Mouse (Mus musculus) ovary, postnatal 14 days (tissue): ENCODE results near the gene Mapk13.
"Not testable (repeated sequence)": the region's sequence is repeated elsewhere in the genome, so short reads cannot be mapped to it uniquely, and the experiment has no call there.

Source experiments
- DNase-seq: peaks from one replicate; pipeline ENCODE4 v3.0.0; 2022; ENCODE audit warnings: low spot score

Gene Mapk13

GRCm38 (mm10) chr17:28769121-28769874 is at the start of gene Mapk13:
Gene Mapk13 (plus strand): TSS chr17:28769297.
- no peak for DNase-seq

DNA sequence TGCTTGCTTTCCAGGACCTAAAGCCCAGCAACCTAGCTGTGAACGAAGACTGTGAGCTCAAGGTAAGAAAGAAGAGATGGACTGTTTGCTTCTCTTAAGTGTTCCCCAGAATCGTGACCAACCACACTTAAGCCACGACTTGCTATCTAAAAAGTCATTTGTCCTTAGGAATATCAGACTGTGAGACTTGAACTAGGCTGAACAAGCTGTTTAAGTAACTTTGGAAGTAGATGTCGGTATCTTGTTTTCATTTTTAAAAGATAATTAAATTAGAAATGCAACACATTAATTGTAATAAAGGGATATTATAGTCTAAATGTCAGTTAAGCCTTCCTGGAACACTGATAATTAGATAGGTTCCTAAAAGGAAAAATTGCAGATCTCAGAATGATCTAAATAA is 43.3 kb upstream of the Mapk13 start, which contains the start of gene AC170998.1:
Gene AC170998.1 (plus strand): TSS at position 301 of the 400 bp plus-strand sequence.
- DNase-seq: no peak

DNA sequence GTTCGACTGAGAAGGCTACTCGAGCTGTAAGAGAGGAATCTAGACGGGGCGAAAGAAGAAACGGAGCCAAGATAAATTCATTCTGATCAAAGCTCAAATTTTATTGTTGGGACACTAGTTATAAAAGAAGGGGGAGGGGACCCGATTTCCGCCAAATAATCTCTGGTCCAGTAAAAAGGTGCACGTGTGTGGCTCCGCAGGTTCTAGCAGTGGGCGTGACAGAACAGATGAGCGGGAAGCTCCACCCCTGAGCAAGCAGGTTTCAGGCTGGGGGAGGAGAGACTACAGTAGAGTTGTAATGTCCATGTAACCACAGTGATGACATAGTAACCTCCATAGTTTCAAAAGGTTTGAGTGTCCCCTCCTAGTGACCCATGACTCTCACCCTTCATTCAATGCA is 41.6 kb upstream of the Mapk13 start:
- DNase-seq: not testable (repeated sequence)

DNA sequence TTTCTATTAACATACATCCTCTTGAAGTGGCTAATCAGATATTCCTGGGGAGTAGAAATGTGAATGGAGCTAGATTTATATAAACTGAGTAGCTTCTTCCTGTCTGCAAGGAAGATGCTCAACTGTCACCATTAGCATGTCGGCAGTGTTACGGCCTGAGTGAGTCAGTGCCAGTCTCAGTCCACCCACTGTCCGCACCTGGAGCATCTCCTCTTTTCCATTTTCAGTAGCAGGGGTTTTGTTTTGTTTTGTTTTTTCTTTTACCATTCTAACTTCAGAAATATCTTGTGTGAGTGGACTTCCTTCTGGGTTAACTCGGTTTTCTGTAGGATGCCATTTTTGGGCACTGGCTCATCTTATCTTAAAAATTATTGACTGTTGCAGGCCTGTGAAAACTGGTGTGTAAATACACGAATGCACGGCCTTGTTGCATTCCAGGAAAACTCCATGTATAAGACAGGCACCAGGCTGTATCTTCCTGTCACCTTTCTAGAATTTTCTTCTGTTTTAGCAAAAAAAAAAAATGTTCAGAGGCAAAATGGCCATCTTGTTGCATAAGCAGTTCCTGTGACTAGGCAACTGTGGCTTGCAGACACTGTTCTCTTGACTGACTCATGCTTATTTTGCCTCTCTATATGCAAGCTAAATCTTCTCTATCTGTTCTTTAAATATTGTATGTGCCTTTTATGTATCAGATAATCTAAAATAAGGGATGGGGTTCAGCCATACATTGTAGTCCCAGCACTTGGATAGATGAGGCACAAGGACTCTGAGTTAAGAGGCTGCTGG is 33.6 kb upstream of the Mapk13 start:
- no peak for DNase-seq

DNA sequence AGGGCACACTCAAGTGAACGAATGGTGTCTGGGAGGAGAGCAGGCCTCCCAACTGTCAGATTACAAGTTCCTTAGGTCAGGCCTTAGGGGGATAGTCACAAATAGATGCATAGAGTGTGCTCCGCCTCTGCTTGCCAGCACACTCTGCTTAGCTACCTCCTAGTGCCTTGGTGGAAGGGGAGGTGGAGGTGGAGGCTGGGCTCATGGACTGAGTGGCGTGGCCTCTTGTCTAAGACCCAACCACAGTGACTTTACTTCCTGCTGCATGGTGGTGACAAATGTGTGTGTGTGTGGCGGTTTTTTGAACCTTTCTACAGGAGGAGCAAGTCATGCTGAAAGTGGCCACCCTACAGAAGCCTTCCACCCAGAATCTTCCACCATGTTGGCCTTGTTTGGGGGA is 32.6 kb upstream of the Mapk13 start:
- DNase-seq: no peak

DNA sequence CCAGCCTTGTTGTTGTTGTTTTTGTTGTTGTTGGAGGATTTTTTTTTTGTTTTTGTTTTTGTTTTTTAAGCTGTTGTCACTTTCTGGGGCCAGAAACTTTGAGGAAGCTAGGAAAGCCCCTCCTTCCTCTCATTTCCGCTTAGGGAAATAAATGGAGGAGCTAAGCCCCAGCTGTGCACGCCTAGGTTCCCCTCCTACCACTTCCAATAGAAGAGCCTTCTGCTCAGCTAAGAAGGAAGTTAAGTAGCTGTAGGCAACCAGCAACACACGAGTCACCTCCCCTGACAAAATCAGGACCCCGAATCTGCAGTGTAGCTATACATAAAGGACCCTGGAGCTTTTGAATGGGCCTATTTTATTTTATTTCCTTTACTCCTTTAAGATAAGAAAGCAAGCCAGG is 31.1 kb upstream of the Mapk13 start:
- DNase-seq: no peak

DNA sequence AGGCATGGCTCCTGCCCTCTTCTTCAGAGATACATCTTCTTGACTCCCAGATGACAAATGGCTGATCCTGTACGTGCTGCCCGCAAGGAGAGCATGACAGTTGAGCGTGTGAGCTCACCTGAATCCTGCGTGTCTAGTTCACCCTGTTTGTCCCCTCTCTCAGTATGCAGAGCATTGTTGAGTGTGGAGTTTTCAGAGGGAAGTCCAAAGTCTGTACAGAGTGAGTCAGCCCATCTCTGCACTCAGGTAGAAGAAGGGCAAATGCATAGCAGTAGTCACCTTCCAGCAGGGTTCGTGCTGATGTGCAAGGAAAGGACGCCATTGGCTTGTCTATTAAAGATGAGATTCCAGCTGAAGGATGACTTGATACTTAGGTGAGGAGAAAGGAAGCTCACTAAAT is 29.9 kb upstream of the Mapk13 start:
- DNase-seq: no peak

DNA sequence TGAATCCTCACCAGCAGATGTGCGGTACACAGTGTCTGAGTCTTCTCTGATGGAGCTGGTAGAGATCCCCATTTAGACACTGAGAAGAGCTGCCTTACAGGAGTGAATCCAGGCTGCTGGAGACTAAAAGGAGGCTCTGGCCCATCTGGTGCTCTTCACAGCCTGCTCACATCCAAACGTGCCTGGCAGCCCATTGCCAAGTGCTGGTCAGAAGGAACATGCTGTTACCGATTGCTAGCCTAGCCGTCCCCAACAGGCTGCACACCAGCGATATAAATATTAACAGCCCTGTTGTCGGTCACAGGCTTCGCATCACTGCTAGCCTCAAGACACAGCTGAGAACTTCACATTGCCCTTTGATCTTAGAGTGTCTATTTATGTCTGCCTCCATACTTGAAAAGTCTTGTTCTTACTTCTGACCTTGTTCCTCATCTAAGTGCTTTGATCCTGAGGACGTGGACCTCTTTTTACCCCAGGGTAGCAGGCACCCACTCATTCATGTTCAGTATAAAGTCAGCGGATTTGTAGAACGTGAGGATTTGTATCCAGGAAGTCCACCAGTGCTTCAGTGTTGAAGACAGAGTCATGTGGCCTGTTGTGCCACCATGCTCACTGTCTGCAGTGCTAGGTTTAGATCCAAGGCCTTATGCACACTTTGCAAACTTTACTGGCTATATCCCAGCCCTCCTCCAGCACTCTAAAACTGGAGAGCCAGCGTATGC is 25.8 kb upstream of the Mapk13 start:
- no peak for DNase-seq

DNA sequence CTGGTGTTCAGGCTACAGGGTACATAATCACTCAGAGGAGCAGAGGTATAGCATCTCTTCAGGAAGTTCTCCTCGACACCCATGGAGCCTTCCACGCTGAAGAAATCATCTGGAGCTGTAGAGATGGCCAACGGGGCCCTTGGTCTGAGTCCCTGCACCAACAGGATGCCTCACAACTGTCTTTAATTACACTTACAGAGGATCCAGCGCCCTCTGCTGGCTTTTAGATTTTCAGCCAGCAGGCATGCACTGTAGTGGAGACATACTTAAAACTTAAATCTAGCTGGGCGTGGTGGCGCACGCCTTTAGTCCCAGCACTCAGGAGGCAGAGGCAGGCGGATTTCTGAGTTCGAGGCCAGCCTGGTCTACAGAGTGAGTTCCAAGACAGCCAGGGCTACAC is 25.2 kb upstream of the Mapk13 start:
- no peak for DNase-seq

DNA sequence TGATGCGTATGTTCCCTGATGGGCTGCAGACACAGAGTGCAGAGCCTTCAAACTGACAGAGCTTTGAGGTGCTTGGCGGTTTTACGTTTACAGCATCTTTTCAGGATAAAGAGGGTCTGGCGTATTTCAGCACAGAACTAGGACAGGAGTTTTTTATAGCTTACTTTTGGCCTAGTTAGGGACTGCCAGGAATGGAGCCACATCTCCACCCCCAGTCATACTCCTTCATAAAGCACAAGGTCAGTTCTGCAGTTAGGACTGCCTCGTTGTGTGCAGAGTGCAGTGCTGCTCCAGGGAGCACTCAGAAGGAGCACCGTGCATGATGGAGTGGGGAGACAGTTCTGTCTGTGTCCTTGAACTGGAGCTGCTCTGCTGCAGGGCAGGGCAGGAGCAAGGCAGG is 23.3 kb upstream of the Mapk13 start:
- DNase-seq: no peak

- DNase-seq: no peak
These were observed 21.1 kb upstream of the Mapk13 start for GRCm38 (mm10) chr17:28748001-28748400.

DNA sequence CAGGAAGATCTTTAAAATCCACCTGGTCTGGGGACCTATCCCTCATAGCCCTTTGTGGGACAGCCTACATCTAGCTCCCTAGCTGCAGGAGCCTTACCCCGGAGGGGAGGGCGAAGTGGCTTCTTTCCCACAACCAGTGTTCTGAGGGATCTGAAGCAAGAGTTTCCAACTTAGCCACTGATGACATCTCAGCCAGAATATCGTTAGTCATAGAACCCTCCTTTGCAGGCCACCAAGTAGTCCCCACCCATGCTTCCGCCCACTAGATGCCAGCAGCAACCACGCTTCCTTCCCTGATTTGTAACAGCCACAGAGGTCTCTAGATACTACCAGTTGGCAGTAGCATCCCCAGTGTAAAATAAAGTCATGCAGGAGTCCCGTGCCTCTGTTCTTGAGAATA is 18.5 kb upstream of the Mapk13 start:
- DNase-seq: no peak

- no peak for DNase-seq
These were observed 12.7 kb upstream of the Mapk13 start for GRCm38 (mm10) chr17:28756447-28756846.

- no peak for DNase-seq
These were observed 11.6 kb upstream of the Mapk13 start for GRCm38 (mm10) chr17:28757470-28757869.

GRCm38 (mm10) chr17:28760736-28761312 is 8.3 kb upstream of the Mapk13 start:
- no peak for DNase-seq

GRCm38 (mm10) chr17:28761871-28762270 is 7.2 kb upstream of the Mapk13 start:
- DNase-seq: peak; percentile 70

GRCm38 (mm10) chr17:28766203-28766602 is 2.9 kb upstream of the Mapk13 start:
- no peak for DNase-seq

GRCm38 (mm10) chr17:28766781-28767515 is 2.1 kb upstream of the Mapk13 start:
- DNase-seq: no peak

- DNase-seq: peak; percentile 29
These were observed 851 bp downstream of the Mapk13 start for GRCm38 (mm10) chr17:28769875-28770421.

DNA sequence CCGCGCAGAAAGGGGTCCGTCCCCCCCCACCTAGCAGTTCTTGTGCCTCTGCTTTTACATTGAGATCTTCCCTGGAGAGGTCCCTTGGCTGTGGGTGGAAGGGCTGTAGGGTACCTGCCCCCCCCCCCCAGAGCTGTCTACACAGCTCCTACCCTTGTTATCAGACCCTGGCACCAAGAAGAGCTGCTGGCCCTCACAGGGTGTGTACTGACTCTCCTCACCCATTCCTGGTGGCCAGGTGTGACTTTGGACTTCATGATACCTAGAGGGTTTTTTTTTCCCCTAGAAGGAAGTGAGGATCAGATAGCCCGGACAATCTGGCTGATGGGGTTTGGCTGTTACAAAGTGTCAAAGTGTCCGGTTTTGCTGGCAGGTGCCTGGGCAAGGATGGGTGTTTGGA is 2.2 kb downstream of the Mapk13 start:
- no peak for DNase-seq

DNA sequence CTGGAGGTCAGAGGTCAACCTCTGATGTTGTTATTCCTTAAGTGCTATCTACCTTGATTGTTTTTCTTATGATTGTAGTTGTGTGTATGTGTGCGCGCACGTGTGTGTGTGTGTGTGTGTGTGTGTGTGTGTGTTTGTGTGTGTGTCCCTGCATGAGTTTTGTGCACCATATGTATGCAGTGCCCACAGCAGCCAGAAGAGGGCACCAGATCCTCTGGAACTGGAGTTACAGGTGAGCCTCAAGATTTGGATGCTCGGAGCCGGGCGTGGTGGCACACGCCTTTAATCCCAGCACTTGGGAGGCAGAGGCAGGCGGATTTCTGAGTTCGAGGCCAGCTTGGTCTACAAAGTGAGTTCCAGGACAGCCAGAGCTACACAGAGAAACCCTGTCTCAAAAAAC is 5.2 kb downstream of the Mapk13 start:
- not testable (repeated sequence) for DNase-seq
